Mouse (Mus musculus): ENCODE results near the gene Ppia. TPM values are rescaled to one million over a fixed set of nuclear protein-coding genes. Genes with fewer than 3 reads are reported as not detected.
"Not testable (repeated sequence)": the region's sequence is repeated elsewhere in the genome, so short reads cannot be mapped to it uniquely, and the experiment has no call there.

Ppia gene
- polyA plus RNA-seq, 1 experiment from 2014 or later, result 5,018 TPM

- Histone ChIP-seq H3K9ac (ENCODE audit: low read depth, low read length) (peak overlapping the region; percentile 88), H3K4me1 (replicated peaks; ENCODE audit: control insufficient read depth, insufficient read depth, low read length) (no peaks in the 10 kb centered on the region), H3K27me3 (ENCODE audit: control insufficient read depth, insufficient read depth, low read length) (no peaks in the 10 kb centered on the region), H3K27ac (ENCODE audit: low read depth, low read length) (no peak overlapping the region), H3K4me3 (ENCODE audit: low read depth, low read length) (peak overlapping the region; percentile 78), H3K9me3 (ENCODE audit: control insufficient read depth, low read length) (no peaks in the 10 kb centered on the region), H3K36me3 (ENCODE audit: control insufficient read depth, insufficient read depth, low read length) (no peaks in the 10 kb centered on the region), H3K4me2 (replicated peaks; ENCODE audit: low read depth, low read length) (peak overlapping the region; percentile 66)
- ATAC-seq (ENCODE audit: low FRiP score) (no peak), DNase-seq (ENCODE audit: low spot score) (peak; percentile 19)
- WGBS, result 63% methylated on average over 4 of the region's 4 CpGs
Measured at GRCm38 (mm10) chr11:6443102-6443501, 27.9 kb downstream of the Ppia start.

GRCm38 (mm10) chr11:6443727-6444076 lies 28.5 kb downstream of the Ppia start:
- Histone ChIP-seq H3K4me3 (ENCODE audit: low read depth, low read length) (peak overlapping the region; percentile 78), H3K4me2 (replicated peaks; ENCODE audit: low read depth, low read length) (peak overlapping the region; percentile 66), H3K9ac (ENCODE audit: low read depth, low read length) (peak overlapping the region; percentile 88), H3K36me3 (ENCODE audit: control insufficient read depth, insufficient read depth, low read length) (no peaks in the 10 kb centered on the region), H3K4me1 (replicated peaks; ENCODE audit: control insufficient read depth, insufficient read depth, low read length) (no peaks in the 10 kb centered on the region), H3K27ac (ENCODE audit: low read depth, low read length) (peak overlapping the region; percentile 93), H3K27me3 (ENCODE audit: control insufficient read depth, insufficient read depth, low read length) (no peaks in the 10 kb centered on the region), H3K9me3 (ENCODE audit: control insufficient read depth, low read length) (no peaks in the 10 kb centered on the region)
- DNase-seq (ENCODE audit: low spot score) (peak; percentile 30), ATAC-seq (ENCODE audit: low FRiP score) (no peak)
- 0% methylated on average over 10 of the region's 10 CpGs for WGBS

GRCm38 (mm10) chr11:6444077-6444853 lies 29.0 kb downstream of the Ppia start, which contains the start of gene H2afv:
TSS of gene H2afv (minus strand) at chr11:6444443.
- DNase-seq (ENCODE audit: low spot score) (peak; percentile 100), ATAC-seq (ENCODE audit: low FRiP score) (peak; percentile 100)
- no peaks in the 10 kb centered on the region for H3K9me3 ChIP-seq (ENCODE audit: control insufficient read depth, low read length)
- 1% methylated on average over 73 of the region's 80 CpGs for WGBS
- no peaks in the 10 kb centered on the region for H3K4me1 ChIP-seq (replicated peaks; ENCODE audit: control insufficient read depth, insufficient read depth, low read length)
- peak within 1 kb of the TSS; percentile 88 for H3K9ac ChIP-seq (ENCODE audit: low read depth, low read length)
- H3K27me3 ChIP-seq (ENCODE audit: control insufficient read depth, insufficient read depth, low read length), result no peaks in the 10 kb centered on the region
- peak within 1 kb of the TSS; percentile 78 for H3K4me3 ChIP-seq (ENCODE audit: low read depth, low read length)
- peak within 1 kb of the TSS; percentile 93 for H3K27ac ChIP-seq (ENCODE audit: low read depth, low read length)
- H3K36me3 ChIP-seq (ENCODE audit: control insufficient read depth, insufficient read depth, low read length), result no peaks in the 10 kb centered on the region
- peak within 1 kb of the TSS; percentile 66 for H3K4me2 ChIP-seq (replicated peaks; ENCODE audit: low read depth, low read length)

- ATAC-seq (ENCODE audit: low FRiP score) (no peak), DNase-seq (ENCODE audit: low spot score) (no peak)
- Histone ChIP-seq H3K4me1 (replicated peaks; ENCODE audit: control insufficient read depth, insufficient read depth, low read length) (no peaks in the 10 kb centered on the region), H3K4me3 (ENCODE audit: low read depth, low read length) (no peak overlapping the region), H3K27ac (ENCODE audit: low read depth, low read length) (no peak overlapping the region), H3K27me3 (ENCODE audit: control insufficient read depth, insufficient read depth, low read length) (no peaks in the 10 kb centered on the region), H3K9me3 (ENCODE audit: control insufficient read depth, low read length) (no peaks in the 10 kb centered on the region), H3K36me3 (ENCODE audit: control insufficient read depth, insufficient read depth, low read length) (no peaks in the 10 kb centered on the region), H3K4me2 (replicated peaks; ENCODE audit: low read depth, low read length) (no peak overlapping the region), H3K9ac (ENCODE audit: low read depth, low read length) (no peak overlapping the region)
- 81% methylated on average over 4 of the region's 4 CpGs for WGBS
Measured at GRCm38 (mm10) chr11:6445441-6445840, 30.2 kb downstream of the Ppia start.

- Histone ChIP-seq H3K27ac (ENCODE audit: low read depth, low read length) (no peak overlapping the region), H3K9ac (ENCODE audit: low read depth, low read length) (no peak overlapping the region), H3K9me3 (ENCODE audit: control insufficient read depth, low read length) (no peaks in the 10 kb centered on the region), H3K4me1 (replicated peaks; ENCODE audit: control insufficient read depth, insufficient read depth, low read length) (no peaks in the 10 kb centered on the region), H3K27me3 (ENCODE audit: control insufficient read depth, insufficient read depth, low read length) (no peaks in the 10 kb centered on the region), H3K4me3 (ENCODE audit: low read depth, low read length) (no peak overlapping the region), H3K4me2 (replicated peaks; ENCODE audit: low read depth, low read length) (no peak overlapping the region), H3K36me3 (ENCODE audit: control insufficient read depth, insufficient read depth, low read length) (no peaks in the 10 kb centered on the region)
- WGBS, result 91% methylated on average over 7 of the region's 7 CpGs
- ATAC-seq (ENCODE audit: low FRiP score), result no peak
- no peak for DNase-seq (ENCODE audit: low spot score)
Measured at GRCm38 (mm10) chr11:6445951-6446350, 30.7 kb downstream of the Ppia start.

GRCm38 (mm10) chr11:6447493-6447892 lies 32.2 kb downstream of the Ppia start:
- ATAC-seq (ENCODE audit: low FRiP score) (no peak), DNase-seq (ENCODE audit: low spot score) (no peak)
- WGBS, result 90% methylated on average over 4 of the region's 4 CpGs
- H3K9me3 ChIP-seq (ENCODE audit: control insufficient read depth, low read length), result no peaks in the 10 kb centered on the region
- no peak overlapping the region for H3K4me2 ChIP-seq (replicated peaks; ENCODE audit: low read depth, low read length)
- H3K27ac ChIP-seq (ENCODE audit: low read depth, low read length), result no peak overlapping the region
- H3K9ac ChIP-seq (ENCODE audit: low read depth, low read length), result no peak overlapping the region
- H3K27me3 ChIP-seq (ENCODE audit: control insufficient read depth, insufficient read depth, low read length), result no peaks in the 10 kb centered on the region
- no peaks in the 10 kb centered on the region for H3K4me1 ChIP-seq (replicated peaks; ENCODE audit: control insufficient read depth, insufficient read depth, low read length)
- no peak overlapping the region for H3K4me3 ChIP-seq (ENCODE audit: low read depth, low read length)
- no peaks in the 10 kb centered on the region for H3K36me3 ChIP-seq (ENCODE audit: control insufficient read depth, insufficient read depth, low read length)

- DNase-seq (ENCODE audit: low spot score); H3K4me2 ChIP-seq (replicated peaks; ENCODE audit: low read depth, low read length); H3K9me3 ChIP-seq (ENCODE audit: control insufficient read depth, low read length); H3K27me3 ChIP-seq (ENCODE audit: control insufficient read depth, insufficient read depth, low read length); ATAC-seq (ENCODE audit: low FRiP score); H3K4me1 ChIP-seq (replicated peaks; ENCODE audit: control insufficient read depth, insufficient read depth, low read length); H3K27ac ChIP-seq (ENCODE audit: low read depth, low read length); H3K4me3 ChIP-seq (ENCODE audit: low read depth, low read length); H3K36me3 ChIP-seq (ENCODE audit: control insufficient read depth, insufficient read depth, low read length); H3K9ac ChIP-seq (ENCODE audit: low read depth, low read length): not testable (repeated sequence)
- WGBS, result 92% methylated on average over 5 of the region's 5 CpGs
Measured at GRCm38 (mm10) chr11:6448155-6448554, 32.9 kb downstream of the Ppia start.

- ATAC-seq (ENCODE audit: low FRiP score) (no peak), DNase-seq (ENCODE audit: low spot score) (no peak)
- no peaks in the 10 kb centered on the region for H3K27me3 ChIP-seq (ENCODE audit: control insufficient read depth, insufficient read depth, low read length)
- H3K4me1 ChIP-seq (replicated peaks; ENCODE audit: control insufficient read depth, insufficient read depth, low read length), result no peaks in the 10 kb centered on the region
- H3K27ac ChIP-seq (ENCODE audit: low read depth, low read length), result no peak overlapping the region
- H3K9ac ChIP-seq (ENCODE audit: low read depth, low read length), result no peak overlapping the region
- no peak overlapping the region for H3K4me3 ChIP-seq (ENCODE audit: low read depth, low read length)
- WGBS, result 79% methylated on average over 6 of the region's 6 CpGs
- no peak overlapping the region for H3K4me2 ChIP-seq (replicated peaks; ENCODE audit: low read depth, low read length)
- no peaks in the 10 kb centered on the region for H3K9me3 ChIP-seq (ENCODE audit: control insufficient read depth, low read length)
- no peaks in the 10 kb centered on the region for H3K36me3 ChIP-seq (ENCODE audit: control insufficient read depth, insufficient read depth, low read length)
Measured at GRCm38 (mm10) chr11:6456083-6456482, 40.8 kb downstream of the Ppia start.

- Histone ChIP-seq H3K9me3 (ENCODE audit: control insufficient read depth, low read length) (no peaks in the 10 kb centered on the region), H3K4me1 (replicated peaks; ENCODE audit: control insufficient read depth, insufficient read depth, low read length) (no peaks in the 10 kb centered on the region), H3K27me3 (ENCODE audit: control insufficient read depth, insufficient read depth, low read length) (no peaks in the 10 kb centered on the region), H3K4me3 (ENCODE audit: low read depth, low read length) (no peak overlapping the region), H3K36me3 (ENCODE audit: control insufficient read depth, insufficient read depth, low read length) (no peaks in the 10 kb centered on the region), H3K9ac (ENCODE audit: low read depth, low read length) (no peak overlapping the region), H3K4me2 (replicated peaks; ENCODE audit: low read depth, low read length) (no peak overlapping the region), H3K27ac (ENCODE audit: low read depth, low read length) (no peak overlapping the region)
- 92% methylated on average over 6 of the region's 6 CpGs for WGBS
- ATAC-seq (ENCODE audit: low FRiP score) (no peak), DNase-seq (ENCODE audit: low spot score) (no peak)
Measured at GRCm38 (mm10) chr11:6463159-6463837, 48.1 kb downstream of the Ppia start.

All from hindbrain, embryonic 11.5 days (tissue).